Mouse (Mus musculus): ENCODE measurements around the gene Clcn2. TPM values are rescaled to one million over a fixed set of nuclear protein-coding genes. Genes with fewer than 3 reads are reported as not detected.

The Clcn2 gene
- polyA plus RNA-seq, 1 experiment from 2014 or later: 13.2 TPM

GRCm38 (mm10) chr16:20736823-20737222, 19.3 kb upstream of the Clcn2 start:
- Histone ChIP-seq H3K4me2 (replicated peaks; ENCODE audit: low read depth, low read length) (no peak overlapping the region), H3K4me1 (ENCODE audit: control insufficient read depth, insufficient read depth, low read length) (peaks cover 8% of the 10 kb centered on the region; the same call in 1 of the 2 replicates), H3K36me3 (ENCODE audit: control insufficient read depth, insufficient read depth, low read length) (no peaks in the 10 kb centered on the region), H3K9ac (replicated peaks; ENCODE audit: low read depth, low read length) (no peak overlapping the region), H3K27ac (ENCODE audit: low read length) (no peak overlapping the region), H3K4me3 (ENCODE audit: low read depth, low read length) (no peak overlapping the region), H3K9me3 (ENCODE audit: control insufficient read depth, low read depth, low read length) (no peaks in the 10 kb centered on the region), H3K27me3 (ENCODE audit: control insufficient read depth, insufficient read depth, low read length) (peaks cover 15% of the 10 kb centered on the region)
- no peak for ATAC-seq (ENCODE audit: insufficient number of reproducible peaks, insufficient read depth, low FRiP score, low read depth)
- WGBS: 92% methylated on average over 5 of the region's 5 CpGs

GRCm38 (mm10) chr16:20736168-20736567, 18.6 kb upstream of the Clcn2 start:
- 86% methylated on average over 7 of the region's 7 CpGs for WGBS
- H3K4me1 ChIP-seq (ENCODE audit: control insufficient read depth, insufficient read depth, low read length): peaks cover 8% of the 10 kb centered on the region; the same call in 1 of the 2 replicates
- peaks cover 15% of the 10 kb centered on the region for H3K27me3 ChIP-seq (ENCODE audit: control insufficient read depth, insufficient read depth, low read length)
- H3K36me3 ChIP-seq (ENCODE audit: control insufficient read depth, insufficient read depth, low read length): no peaks in the 10 kb centered on the region
- no peak overlapping the region for H3K9ac ChIP-seq (replicated peaks; ENCODE audit: low read depth, low read length)
- H3K9me3 ChIP-seq (ENCODE audit: control insufficient read depth, low read depth, low read length): no peaks in the 10 kb centered on the region
- ATAC-seq (ENCODE audit: insufficient number of reproducible peaks, insufficient read depth, low FRiP score, low read depth): no peak
- H3K4me2 ChIP-seq (replicated peaks; ENCODE audit: low read depth, low read length): no peak overlapping the region
- H3K27ac ChIP-seq (ENCODE audit: low read length): no peak overlapping the region
- H3K4me3 ChIP-seq (ENCODE audit: low read depth, low read length): no peak overlapping the region

DNA sequence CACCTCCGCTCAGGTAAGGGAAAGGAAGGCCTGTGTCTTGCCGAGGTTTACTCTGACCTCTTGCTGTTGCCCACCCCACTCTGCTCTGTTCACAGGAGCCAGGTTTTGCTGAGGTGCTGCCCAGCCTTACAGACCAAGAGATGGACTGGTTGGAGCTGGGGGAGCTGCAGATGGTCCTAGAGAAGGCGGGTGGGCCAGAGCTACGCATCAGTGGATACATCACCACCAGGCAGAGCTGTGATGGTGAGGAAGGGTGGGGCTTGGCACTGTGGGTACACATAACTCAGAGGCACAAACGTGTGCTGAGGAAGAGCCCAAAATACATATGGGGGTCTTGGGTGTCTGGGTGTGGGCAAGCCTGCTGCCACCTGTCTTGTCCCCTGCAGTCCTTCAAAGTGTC, 18.1 kb upstream of the Clcn2 start:
- no peak for ATAC-seq (ENCODE audit: insufficient number of reproducible peaks, insufficient read depth, low FRiP score, low read depth)
- H3K36me3 ChIP-seq (ENCODE audit: control insufficient read depth, insufficient read depth, low read length): no peaks in the 10 kb centered on the region
- H3K27me3 ChIP-seq (ENCODE audit: control insufficient read depth, insufficient read depth, low read length): peaks cover 15% of the 10 kb centered on the region
- WGBS: 78% methylated on average over 5 of the region's 5 CpGs
- peaks cover 8% of the 10 kb centered on the region; the same call in 1 of the 2 replicates for H3K4me1 ChIP-seq (ENCODE audit: control insufficient read depth, insufficient read depth, low read length)
- no peak overlapping the region for H3K4me3 ChIP-seq (ENCODE audit: low read depth, low read length)
- no peaks in the 10 kb centered on the region for H3K9me3 ChIP-seq (ENCODE audit: control insufficient read depth, low read depth, low read length)
- H3K4me2 ChIP-seq (replicated peaks; ENCODE audit: low read depth, low read length): no peak overlapping the region
- no peak overlapping the region for H3K9ac ChIP-seq (replicated peaks; ENCODE audit: low read depth, low read length)
- H3K27ac ChIP-seq (ENCODE audit: low read length): no peak overlapping the region

GRCm38 (mm10) chr16:20733731-20734730, 16.5 kb upstream of the Clcn2 start, which contains the start of gene Thpo:
Gene Thpo, minus strand, starts transcription at chr16:20734511.
- no peak within 1 kb of the TSS for H3K27ac ChIP-seq (ENCODE audit: low read length)
- H3K4me3 ChIP-seq (ENCODE audit: low read depth, low read length): peak within 1 kb of the TSS; percentile 63
- peaks cover 8% of the 10 kb centered on the region; the same call in 1 of the 2 replicates for H3K4me1 ChIP-seq (ENCODE audit: control insufficient read depth, insufficient read depth, low read length)
- WGBS: 9% methylated on average over 45 of the region's 45 CpGs
- H3K9me3 ChIP-seq (ENCODE audit: control insufficient read depth, low read depth, low read length): no peaks in the 10 kb centered on the region
- H3K27me3 ChIP-seq (ENCODE audit: control insufficient read depth, insufficient read depth, low read length): peaks cover 15% of the 10 kb centered on the region
- peak within 1 kb of the TSS; percentile 98 for H3K4me2 ChIP-seq (replicated peaks; ENCODE audit: low read depth, low read length)
- peak within 1 kb of the TSS; percentile 65 for H3K9ac ChIP-seq (replicated peaks; ENCODE audit: low read depth, low read length)
- no peak for ATAC-seq (ENCODE audit: insufficient number of reproducible peaks, insufficient read depth, low FRiP score, low read depth)
- H3K36me3 ChIP-seq (ENCODE audit: control insufficient read depth, insufficient read depth, low read length): no peaks in the 10 kb centered on the region

DNA sequence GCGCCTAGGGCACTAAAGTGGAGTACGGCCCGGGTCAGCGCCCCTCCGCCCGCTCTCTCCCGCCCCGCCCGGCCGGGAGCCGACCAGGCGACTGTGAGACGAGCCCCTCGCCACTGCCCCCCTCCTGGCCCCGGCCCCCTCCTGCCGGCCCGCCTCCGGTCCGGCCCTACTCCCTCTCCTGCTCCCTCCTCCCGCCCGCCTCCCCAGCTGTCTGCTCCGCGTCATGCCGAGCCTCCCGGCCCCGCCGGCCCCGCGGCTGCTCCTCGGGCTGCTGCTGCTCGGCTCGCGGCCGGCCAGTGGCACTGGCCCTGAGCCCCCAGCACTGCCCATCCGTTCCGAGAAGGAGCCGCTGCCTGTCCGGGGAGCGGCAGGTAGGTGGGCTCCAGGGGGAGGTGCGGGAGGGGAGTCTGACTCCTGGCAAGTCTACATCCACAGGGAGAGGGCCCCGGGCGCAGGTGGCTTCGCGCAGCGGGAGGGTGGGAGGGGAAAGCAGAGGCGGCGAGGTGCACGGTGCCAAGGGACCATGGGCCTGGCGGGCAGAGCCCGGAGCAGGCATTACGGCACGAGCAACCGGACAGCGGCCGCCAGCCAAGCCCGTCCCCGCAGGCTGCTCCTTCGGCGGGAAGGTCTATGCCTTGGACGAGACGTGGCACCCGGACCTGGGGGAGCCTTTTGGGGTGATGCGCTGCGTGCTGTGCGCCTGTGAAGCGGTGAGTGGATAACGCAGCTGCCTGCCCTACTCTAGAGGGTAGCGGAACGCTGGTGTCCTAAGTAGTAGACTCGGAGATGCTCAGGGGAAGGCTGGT, 15.6 kb upstream of the Clcn2 start, which contains the start of gene Chrd:
Chrd (plus strand) TSS at position 203 of the 806 bp plus-strand sequence.
- ATAC-seq (ENCODE audit: insufficient number of reproducible peaks, insufficient read depth, low FRiP score, low read depth): peak; percentile 82
- H3K9ac ChIP-seq (replicated peaks; ENCODE audit: low read depth, low read length): peak within 1 kb of the TSS; percentile 65
- peaks cover 15% of the 10 kb centered on the region for H3K27me3 ChIP-seq (ENCODE audit: control insufficient read depth, insufficient read depth, low read length)
- H3K36me3 ChIP-seq (ENCODE audit: control insufficient read depth, insufficient read depth, low read length): no peaks in the 10 kb centered on the region
- H3K4me3 ChIP-seq (ENCODE audit: low read depth, low read length): peak within 1 kb of the TSS; percentile 63
- H3K4me1 ChIP-seq (ENCODE audit: control insufficient read depth, insufficient read depth, low read length): peaks cover 8% of the 10 kb centered on the region; the same call in 1 of the 2 replicates
- H3K27ac ChIP-seq (ENCODE audit: low read length): peak within 1 kb of the TSS; percentile 80
- peak within 1 kb of the TSS; percentile 98 for H3K4me2 ChIP-seq (replicated peaks; ENCODE audit: low read depth, low read length)
- no peaks in the 10 kb centered on the region for H3K9me3 ChIP-seq (ENCODE audit: control insufficient read depth, low read depth, low read length)
- WGBS: under 1% methylated on average over 67 of the region's 70 CpGs

DNA sequence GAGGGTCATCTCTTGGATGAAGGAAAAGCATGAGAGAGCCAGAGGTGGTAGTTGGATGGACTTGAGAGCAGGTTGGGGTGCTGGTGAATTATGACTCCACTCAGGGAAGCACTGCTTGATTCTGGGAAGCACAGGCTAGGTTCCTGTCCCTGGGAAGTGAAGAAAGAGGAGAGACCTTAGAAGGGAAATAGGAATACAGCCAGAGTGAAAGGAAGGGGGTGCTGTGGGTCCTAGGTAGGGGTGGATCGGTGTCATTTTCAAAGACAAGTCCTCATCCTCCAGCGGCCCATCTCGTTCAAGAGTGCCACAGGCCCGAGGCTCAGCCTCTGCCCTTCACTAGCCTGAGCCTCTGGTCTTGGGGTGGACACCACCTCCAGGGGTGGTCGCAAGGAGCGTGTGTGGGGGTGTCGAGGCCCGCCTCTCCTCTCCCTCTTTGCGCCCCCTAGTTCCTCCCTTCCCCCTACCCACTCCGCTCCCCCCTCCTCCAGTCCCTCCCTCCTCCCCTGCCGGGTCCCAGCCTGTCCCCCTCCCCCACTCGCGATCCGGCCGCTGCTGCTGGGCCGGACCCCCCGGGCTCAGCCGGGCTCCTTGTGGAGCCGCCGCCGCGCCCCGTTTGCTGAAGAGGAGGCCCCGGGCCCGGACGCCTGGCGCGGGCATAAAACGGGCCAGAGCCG, 14.8 kb upstream of the Clcn2 start:
- Histone ChIP-seq H3K4me3 (ENCODE audit: low read depth, low read length) (peak overlapping the region; percentile 63), H3K27ac (ENCODE audit: low read length) (peak overlapping the region; percentile 80), H3K27me3 (ENCODE audit: control insufficient read depth, insufficient read depth, low read length) (peaks cover 15% of the 10 kb centered on the region), H3K4me1 (ENCODE audit: control insufficient read depth, insufficient read depth, low read length) (peaks cover 8% of the 10 kb centered on the region; the same call in 1 of the 2 replicates), H3K4me2 (replicated peaks; ENCODE audit: low read depth, low read length) (peak overlapping the region; percentile 98), H3K36me3 (ENCODE audit: control insufficient read depth, insufficient read depth, low read length) (no peaks in the 10 kb centered on the region), H3K9me3 (ENCODE audit: control insufficient read depth, low read depth, low read length) (no peaks in the 10 kb centered on the region), H3K9ac (replicated peaks; ENCODE audit: low read depth, low read length) (peak overlapping the region; percentile 65)
- under 1% methylated on average over 28 of the region's 30 CpGs for WGBS
- ATAC-seq (ENCODE audit: insufficient number of reproducible peaks, insufficient read depth, low FRiP score, low read depth): peak; percentile 58

GRCm38 (mm10) chr16:20731688-20732087, 14.1 kb upstream of the Clcn2 start:
- Histone ChIP-seq H3K27me3 (ENCODE audit: control insufficient read depth, insufficient read depth, low read length) (peaks cover 15% of the 10 kb centered on the region), H3K4me2 (replicated peaks; ENCODE audit: low read depth, low read length) (no peak overlapping the region), H3K9ac (replicated peaks; ENCODE audit: low read depth, low read length) (no peak overlapping the region), H3K27ac (ENCODE audit: low read length) (no peak overlapping the region), H3K36me3 (ENCODE audit: control insufficient read depth, insufficient read depth, low read length) (no peaks in the 10 kb centered on the region), H3K4me3 (ENCODE audit: low read depth, low read length) (no peak overlapping the region), H3K4me1 (ENCODE audit: control insufficient read depth, insufficient read depth, low read length) (peaks cover 8% of the 10 kb centered on the region; the same call in 1 of the 2 replicates), H3K9me3 (ENCODE audit: control insufficient read depth, low read depth, low read length) (no peaks in the 10 kb centered on the region)
- 65% methylated on average over 5 of the region's 5 CpGs for WGBS
- ATAC-seq (ENCODE audit: insufficient number of reproducible peaks, insufficient read depth, low FRiP score, low read depth): no peak
